Mouse (Mus musculus): Measurements from ENCODE around the gene Nomo1. TPM values are rescaled to one million over a fixed set of nuclear protein-coding genes. Genes with fewer than 3 reads are reported as not detected.

Gene Nomo1
- polyA plus RNA-seq, 1 experiment from 2014 or later, result 43.6 TPM

DNA sequence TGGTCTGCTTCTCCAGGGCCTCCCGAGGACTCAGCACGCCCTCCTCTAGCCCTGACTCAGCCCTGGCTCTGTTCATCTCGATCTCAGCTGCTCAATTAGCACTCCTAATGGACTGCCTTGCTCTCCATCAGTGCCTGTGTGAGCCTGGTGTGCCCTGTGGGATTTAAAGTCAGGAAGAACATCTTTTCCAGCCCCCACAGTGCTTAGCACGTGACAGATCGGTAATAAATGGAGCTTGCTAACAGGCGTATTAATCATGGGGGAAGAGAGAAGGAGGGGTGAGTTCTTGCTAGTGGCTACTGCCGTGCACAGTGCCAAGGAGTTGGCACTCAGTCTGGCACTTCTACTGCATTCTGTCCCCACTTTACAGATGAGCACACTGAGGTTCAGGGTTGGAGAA is 94.7 kb downstream of the Nomo1 start:
- 0 out of 2 replicates have a peak, but pooled peaks have one; percentile 6 for ATAC-seq (ENCODE audit: low FRiP score)
- Histone ChIP-seq H3K9me3 (replicated peaks) (no peaks in the 10 kb centered on the region), H3K36me3 (no peaks in the 10 kb centered on the region), H3K27ac (replicated peaks) (no peak overlapping the region), H3K9ac (replicated peaks) (no peak overlapping the region), H3K4me2 (no peak overlapping the region), H3K27me3 (replicated peaks) (peaks cover 9% of the 10 kb centered on the region; the same call in 1 of the 2 replicates), H3K4me1 (peaks cover 31% of the 10 kb centered on the region), H3K4me3 (replicated peaks) (no peak overlapping the region)
- 14% methylated on average over 7 of the region's 7 CpGs for WGBS

DNA sequence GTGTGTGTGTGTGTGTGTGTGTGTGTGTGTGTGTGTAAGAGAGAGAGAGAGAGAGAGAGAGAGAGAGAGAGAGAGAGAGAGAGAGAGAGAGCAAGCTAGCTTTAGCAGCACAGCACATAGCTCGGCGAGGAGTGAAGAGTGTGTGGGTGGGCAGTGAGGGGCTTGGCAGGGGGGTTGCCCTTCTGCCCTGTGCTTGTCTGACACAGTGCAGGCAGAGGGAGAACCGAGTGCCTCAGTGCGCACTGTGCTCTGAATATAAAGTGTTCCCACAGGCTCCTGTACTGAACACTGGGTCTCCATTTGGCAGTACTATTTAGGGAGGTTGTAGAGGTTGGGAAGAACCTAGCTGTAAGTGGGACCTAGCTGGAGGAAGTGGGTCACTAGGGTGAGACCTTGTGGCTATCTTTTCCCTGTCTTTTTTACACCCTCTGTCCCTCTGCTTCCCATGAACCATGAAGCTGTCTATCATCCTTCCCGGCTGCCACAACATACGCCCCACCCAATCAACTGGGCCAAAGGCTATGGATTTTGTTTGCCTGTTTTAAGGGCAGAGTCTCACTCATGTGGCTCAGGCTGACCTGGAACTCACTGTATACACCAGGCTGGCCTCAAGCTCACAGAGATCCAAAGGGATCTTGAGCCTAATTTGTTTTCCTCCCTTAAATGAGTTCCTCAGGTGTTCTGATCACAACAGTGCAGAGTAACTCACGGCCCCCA is 96.1 kb downstream of the Nomo1 start:
- Histone ChIP-seq H3K36me3 (no peaks in the 10 kb centered on the region), H3K4me1 (peaks cover 38% of the 10 kb centered on the region)
- no peak for ATAC-seq (ENCODE audit: low FRiP score)

DNA sequence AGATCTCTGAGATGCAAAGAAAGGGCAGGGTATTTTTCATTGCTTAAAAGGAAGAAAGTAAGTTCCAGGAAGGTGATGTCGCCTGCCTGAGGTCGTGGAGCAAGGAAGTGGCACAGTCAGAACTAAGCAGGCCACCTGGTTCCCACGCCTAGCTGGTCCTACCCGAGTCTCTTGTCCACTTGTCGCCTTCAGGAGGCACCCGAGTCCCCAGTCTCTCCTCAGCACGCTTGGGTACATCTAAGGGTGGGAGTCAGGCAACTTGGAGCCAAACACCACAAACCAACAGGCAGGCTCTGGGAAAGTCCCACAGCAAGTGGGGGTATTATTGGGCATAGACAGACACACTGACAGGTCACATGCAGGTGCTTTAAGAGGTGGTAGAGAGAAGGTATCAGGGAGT is 97.2 kb downstream of the Nomo1 start:
- WGBS, result 71% methylated on average over 7 of the region's 7 CpGs
- no peak overlapping the region for H3K9ac ChIP-seq (replicated peaks)
- ATAC-seq (ENCODE audit: low FRiP score), result no peak
- H3K36me3 ChIP-seq, result no peaks in the 10 kb centered on the region
- peaks cover 36% of the 10 kb centered on the region for H3K4me1 ChIP-seq
- H3K9me3 ChIP-seq (replicated peaks), result no peaks in the 10 kb centered on the region
- no peak overlapping the region for H3K4me3 ChIP-seq (replicated peaks)
- no peak overlapping the region for H3K4me2 ChIP-seq
- H3K27me3 ChIP-seq (replicated peaks), result peaks cover 9% of the 10 kb centered on the region; the same call in 1 of the 2 replicates
- no peak overlapping the region for H3K27ac ChIP-seq (replicated peaks)

More for the DNA sequence above, 96.1 kb downstream of the Nomo1 start:
- H3K27ac ChIP-seq (replicated peaks), result no peak overlapping the region
- no peak overlapping the region for H3K9ac ChIP-seq (replicated peaks)
- 48% methylated on average over 7 of the region's 7 CpGs for WGBS
- peaks cover 9% of the 10 kb centered on the region; the same call in 1 of the 2 replicates for H3K27me3 ChIP-seq (replicated peaks)
- no peak overlapping the region for H3K4me3 ChIP-seq (replicated peaks)
- H3K9me3 ChIP-seq (replicated peaks), result no peaks in the 10 kb centered on the region
- no peak overlapping the region for H3K4me2 ChIP-seq

DNA sequence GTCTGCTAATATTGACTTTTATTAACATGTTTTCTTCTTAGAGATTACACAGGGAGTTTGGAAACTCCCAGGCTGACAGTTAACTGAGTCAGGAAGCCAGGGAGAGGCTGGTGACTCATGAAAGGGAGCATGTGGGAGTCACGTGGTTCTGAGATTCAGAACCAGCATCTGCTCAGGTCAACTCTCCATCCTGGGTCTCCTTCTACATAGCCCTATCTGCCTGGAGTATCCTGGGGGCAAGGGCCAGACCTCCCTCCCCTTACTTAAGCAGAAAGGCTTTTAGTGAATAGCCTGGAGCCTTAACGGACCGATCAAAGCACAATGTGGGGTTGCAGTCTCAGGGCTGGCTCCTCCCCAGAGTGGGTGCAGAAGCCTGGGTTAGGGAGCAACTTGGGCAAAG is 97.8 kb downstream of the Nomo1 start:
- Histone ChIP-seq H3K4me1 (peaks cover 36% of the 10 kb centered on the region), H3K27me3 (replicated peaks) (peaks cover 12% of the 10 kb centered on the region; the same call in 1 of the 2 replicates), H3K9ac (replicated peaks) (no peak overlapping the region), H3K36me3 (no peaks in the 10 kb centered on the region), H3K4me2 (no peak overlapping the region), H3K27ac (replicated peaks) (no peak overlapping the region), H3K4me3 (replicated peaks) (no peak overlapping the region), H3K9me3 (replicated peaks) (no peaks in the 10 kb centered on the region)
- WGBS, result 14% methylated on average over 3 of the region's 3 CpGs
- no peak for ATAC-seq (ENCODE audit: low FRiP score)

DNA sequence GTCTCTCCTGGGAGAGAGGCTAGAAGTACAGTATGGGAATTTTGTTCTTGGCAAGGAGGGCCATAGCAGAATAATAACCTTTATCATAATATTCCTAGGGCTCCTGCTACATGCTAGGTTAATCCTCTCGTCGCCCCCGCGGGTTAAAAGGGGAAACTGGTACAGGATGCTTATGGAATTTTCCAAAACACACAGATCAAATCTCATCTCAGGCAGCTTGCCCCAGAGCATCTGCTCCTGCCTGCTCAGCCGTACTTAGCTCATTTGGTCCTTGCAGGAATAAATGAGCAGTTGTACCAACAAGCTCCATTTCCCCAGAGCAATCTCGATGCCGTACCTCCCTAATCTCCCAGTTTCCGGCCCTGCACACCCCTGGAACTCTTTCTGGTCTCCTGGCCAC is 98.3 kb downstream of the Nomo1 start:
- peak overlapping the region; percentile 38; the same call in 1 of the 2 replicates for H3K27ac ChIP-seq (replicated peaks)
- no peaks in the 10 kb centered on the region for H3K9me3 ChIP-seq (replicated peaks)
- H3K27me3 ChIP-seq (replicated peaks), result peaks cover 9% of the 10 kb centered on the region; the same call in 1 of the 2 replicates
- no peak for ATAC-seq (ENCODE audit: low FRiP score)
- peaks cover 36% of the 10 kb centered on the region for H3K4me1 ChIP-seq
- no peaks in the 10 kb centered on the region for H3K36me3 ChIP-seq
- no peak overlapping the region for H3K4me2 ChIP-seq
- WGBS, result 64% methylated on average over 8 of the region's 8 CpGs
- H3K9ac ChIP-seq (replicated peaks), result no peak overlapping the region
- no peak overlapping the region for H3K4me3 ChIP-seq (replicated peaks)

DNA sequence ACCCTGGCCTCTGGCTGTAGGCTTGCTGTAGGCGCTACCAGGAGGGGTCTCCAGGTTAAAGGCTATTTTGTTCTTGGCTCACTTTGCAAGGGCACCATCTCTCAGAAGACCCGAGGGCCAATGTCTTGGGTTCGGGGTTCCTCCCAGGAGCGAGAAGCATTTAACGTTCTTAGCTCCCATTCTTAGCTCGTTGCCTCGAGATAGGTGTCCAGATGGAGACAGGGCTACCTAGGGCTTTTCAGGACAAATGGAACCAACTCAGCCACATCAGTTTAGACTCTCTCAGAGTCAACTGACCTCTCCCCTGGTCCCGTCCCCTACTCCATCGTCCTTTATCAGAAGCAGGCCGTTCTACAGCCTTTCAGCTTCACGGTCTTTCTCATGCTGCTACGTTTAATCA is 98.7 kb downstream of the Nomo1 start:
- Histone ChIP-seq H3K9ac (replicated peaks) (no peak overlapping the region), H3K4me2 (no peak overlapping the region), H3K4me3 (replicated peaks) (no peak overlapping the region), H3K36me3 (no peaks in the 10 kb centered on the region), H3K27ac (replicated peaks) (peak overlapping the region; percentile 38; the same call in 1 of the 2 replicates), H3K27me3 (replicated peaks) (peaks cover 9% of the 10 kb centered on the region; the same call in 1 of the 2 replicates), H3K9me3 (replicated peaks) (no peaks in the 10 kb centered on the region), H3K4me1 (peaks cover 36% of the 10 kb centered on the region)
- ATAC-seq (ENCODE audit: low FRiP score), result no peak
- 90% methylated on average over 12 of the region's 12 CpGs for WGBS

Other genes with a start within 250 kb of the Nomo1 start
- 19.3 and 26.0 TPM in 2 replicates for gene Lmtk3, start 250.0 kb upstream of the Nomo1 start, polyA plus RNA-seq (2015; fragmentation: Nextera tagmentation; extraction: Ambion mirVana)
- gene Sult2b1, start 249.0 kb upstream of the Nomo1 start, polyA plus RNA-seq (2015; fragmentation: Nextera tagmentation; extraction: Ambion mirVana), result 7.1 and 8.6 TPM in 2 replicates
- 211 and 253 TPM in 2 replicates for gene Cyth2, start 219.1 kb upstream of the Nomo1 start, polyA plus RNA-seq (2015; fragmentation: Nextera tagmentation; extraction: Ambion mirVana)
- 1.4 and 1.7 TPM in 2 replicates for gene Kcnj14, start 208.9 kb upstream of the Nomo1 start, polyA plus RNA-seq (2015; fragmentation: Nextera tagmentation; extraction: Ambion mirVana)
- gene Grwd1, start 202.8 kb upstream of the Nomo1 start, polyA plus RNA-seq (2015; fragmentation: Nextera tagmentation; extraction: Ambion mirVana), result 40.7 and 48.9 TPM in 2 replicates
- gene Kdelr1, start 160.9 kb upstream of the Nomo1 start, polyA plus RNA-seq (2015; fragmentation: Nextera tagmentation; extraction: Ambion mirVana), result 55.7 and 65.9 TPM in 2 replicates
- 3.2 and 4.2 TPM in 2 replicates for gene Grin2d, start 155.3 kb upstream of the Nomo1 start, polyA plus RNA-seq (2015; fragmentation: Nextera tagmentation; extraction: Ambion mirVana)
- gene Syngr4, start 137.0 kb upstream of the Nomo1 start, polyA plus RNA-seq (2015; fragmentation: Nextera tagmentation; extraction: Ambion mirVana), result 0.37 and 0.52 TPM in 2 replicates
- 7.5 and 7.8 TPM in 2 replicates for gene Tmem143, start 136.8 kb upstream of the Nomo1 start, polyA plus RNA-seq (2015; fragmentation: Nextera tagmentation; extraction: Ambion mirVana)
- 48.2 and 70.1 TPM in 2 replicates for gene Emp3, start 112.3 kb upstream of the Nomo1 start, polyA plus RNA-seq (2015; fragmentation: Nextera tagmentation; extraction: Ambion mirVana)
- 5.9 and 6.2 TPM in 2 replicates for gene Ccdc114, start 109.6 kb upstream of the Nomo1 start, polyA plus RNA-seq (2015; fragmentation: Nextera tagmentation; extraction: Ambion mirVana)
- gene Abcc6, start 3.4 kb upstream of the Nomo1 start, polyA plus RNA-seq (2015; fragmentation: Nextera tagmentation; extraction: Ambion mirVana), result 0.56 and 0.75 TPM in 2 replicates
- 1.9 and 2.7 TPM in 2 replicates for gene Kcnj11, start 67.1 kb downstream of the Nomo1 start, polyA plus RNA-seq (2015; fragmentation: Nextera tagmentation; extraction: Ambion mirVana)
- 11.2 and 12.4 TPM in 2 replicates for gene Abcc8, start 146.3 kb downstream of the Nomo1 start, polyA plus RNA-seq (2015; fragmentation: Nextera tagmentation; extraction: Ambion mirVana)
- 2.1 and 5.0 TPM in 2 replicates for gene Ush1c, start 204.8 kb downstream of the Nomo1 start, polyA plus RNA-seq (2015; fragmentation: Nextera tagmentation; extraction: Ambion mirVana)
- gene Otog, start 207.3 kb downstream of the Nomo1 start, polyA plus RNA-seq (2015; fragmentation: Nextera tagmentation; extraction: Ambion mirVana), result 0.09 TPM in 1 of 2 replicates, not detected in the other

Data from neural tube, embryonic 15.5 days (tissue).